Mouse (Mus musculus) midbrain, embryonic 13.5 days (tissue): ENCODE results near the gene March5. TPM values are rescaled to one million over a fixed set of nuclear protein-coding genes. Genes with fewer than 3 reads are reported as not detected.

Experiments used
- ATAC-seq: fragments of 200-750 bp; cut with Nextera tagmentation; 2 replicates; pipeline ENCODE4 v1.8.0; 2017; ENCODE audit warnings: mild to moderate bottlenecking, moderate TSS enrichment, moderate library complexity
- H3K27ac ChIP-seq: fragments of 300-500 bp; sonication (generic); 2 replicates; pipeline ENCODE4 v1.5.1; 2015; ENCODE audit warnings: inconsistent platforms, mild to moderate bottlenecking, moderate library complexity
- H3K27me3 ChIP-seq: fragments of 300-500 bp; sonication (generic); 2 replicates; pipeline ENCODE4 v1.6.1; 2015; ENCODE audit warnings: mild to moderate bottlenecking, inconsistent platforms
- H3K36me3 ChIP-seq: fragments of 300-500 bp; sonication (generic); 2 replicates; pipeline ENCODE4 v1.6.1; 2015; ENCODE audit warnings: mild to moderate bottlenecking, inconsistent platforms
- H3K4me1 ChIP-seq: fragments of 300-500 bp; sonication (generic); replicated peaks from 2 replicates; pipeline ENCODE4 v1.6.1; 2015; ENCODE audit warnings: inconsistent platforms
- H3K4me2 ChIP-seq: fragments of 300-500 bp; sonication (generic); replicated peaks from 2 replicates; pipeline ENCODE4 v1.6.1; 2015; ENCODE audit warnings: moderate library complexity, mild to moderate bottlenecking, inconsistent platforms
- H3K4me3 ChIP-seq: fragments of 300-500 bp; sonication (generic); replicated peaks from 2 replicates; pipeline ENCODE4 v1.5.1; 2015; ENCODE audit warnings: mild to moderate bottlenecking, inconsistent platforms
- H3K9ac ChIP-seq: fragments of 300-500 bp; sonication (generic); replicated peaks from 2 replicates; pipeline ENCODE4 v1.6.1; 2015; ENCODE audit warnings: mild to moderate bottlenecking, inconsistent platforms
- H3K9me3 ChIP-seq: fragments of 300-500 bp; sonication (generic); 2 replicates; pipeline ENCODE4 v1.6.1; 2016; ENCODE audit warnings: mild to moderate bottlenecking, inconsistent platforms
- WGBS: fragments of 180-500 bp; shearing (Covaris S2); methylation state at CpG from one replicate; pipeline ENCODE4 v1.1.7; 2015; 5-methylcytosine and 5-hydroxymethylcytosine counted together
- polyA plus RNA-seq: library from polyadenylated mRNA; unstranded; fragments of >200 nt; fragmentation: Nextera tagmentation; extraction: Ambion mirVana; gene quantifications from 2 replicates; pipeline ENCODE4 v1.2.1, GENCODE M21; 2015

Gene March5
- polyA plus RNA-seq, 1 experiment from 2014 or later, result 126 TPM

DNA sequence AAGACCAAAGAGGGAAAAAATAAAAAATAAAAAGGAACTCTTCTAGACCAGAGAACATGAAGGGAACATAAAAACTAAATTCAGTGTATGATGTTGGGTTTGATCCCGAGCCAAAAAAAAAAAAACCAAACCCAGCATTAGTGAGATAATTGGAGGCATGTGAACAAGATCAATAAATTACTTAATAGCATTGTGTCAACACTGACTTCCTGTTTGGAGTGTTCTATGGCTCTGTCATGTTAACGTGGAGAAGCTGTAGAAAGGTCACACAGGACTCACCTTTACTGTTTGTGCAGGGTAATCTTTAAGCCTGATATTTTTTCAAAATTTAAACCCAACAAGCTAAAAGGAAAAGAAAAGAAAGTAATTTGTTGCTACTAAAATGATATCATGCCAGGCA lies 35.4 kb downstream of the March5 start:
- H3K9ac ChIP-seq, result no peak overlapping the region
- no peak overlapping the region for H3K4me3 ChIP-seq
- H3K36me3 ChIP-seq, result no peaks in the 10 kb centered on the region
- peaks cover 13% of the 10 kb centered on the region for H3K4me1 ChIP-seq
- WGBS, result 56% methylated on average over 2 of the region's 2 CpGs
- no peak overlapping the region for H3K27ac ChIP-seq
- no peak for ATAC-seq
- H3K4me2 ChIP-seq, result no peak overlapping the region
- H3K9me3 ChIP-seq, result no peaks in the 10 kb centered on the region
- no peaks in the 10 kb centered on the region for H3K27me3 ChIP-seq

DNA sequence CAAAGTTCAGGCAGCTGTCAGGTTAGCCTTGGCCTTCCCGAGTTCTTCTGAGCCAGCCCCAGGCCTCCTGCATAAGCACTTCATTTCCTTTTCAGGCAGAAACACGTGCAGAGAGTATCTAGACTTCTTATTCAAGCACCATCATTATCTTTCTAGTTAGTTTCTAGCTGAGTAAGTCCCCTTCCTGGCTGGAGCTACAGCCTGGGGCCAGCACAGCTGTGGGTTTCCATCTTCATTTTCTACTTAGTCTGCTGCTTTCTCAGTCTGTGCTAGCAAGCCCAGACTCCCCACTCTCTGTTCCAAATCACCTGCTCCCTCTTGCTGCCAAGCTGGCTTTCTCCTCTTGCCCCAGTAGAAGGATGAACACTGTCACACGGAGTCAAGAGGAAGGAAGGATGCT lies 39.5 kb downstream of the March5 start:
- no peak for ATAC-seq
- H3K27me3 ChIP-seq, result no peaks in the 10 kb centered on the region
- H3K9ac ChIP-seq, result no peak overlapping the region
- H3K9me3 ChIP-seq, result no peaks in the 10 kb centered on the region
- H3K4me3 ChIP-seq, result no peak overlapping the region
- H3K36me3 ChIP-seq, result no peaks in the 10 kb centered on the region
- WGBS, result 47% methylated on average over 3 of the region's 3 CpGs
- H3K4me2 ChIP-seq, result no peak overlapping the region
- no peak overlapping the region for H3K27ac ChIP-seq
- H3K4me1 ChIP-seq, result no peaks in the 10 kb centered on the region

DNA sequence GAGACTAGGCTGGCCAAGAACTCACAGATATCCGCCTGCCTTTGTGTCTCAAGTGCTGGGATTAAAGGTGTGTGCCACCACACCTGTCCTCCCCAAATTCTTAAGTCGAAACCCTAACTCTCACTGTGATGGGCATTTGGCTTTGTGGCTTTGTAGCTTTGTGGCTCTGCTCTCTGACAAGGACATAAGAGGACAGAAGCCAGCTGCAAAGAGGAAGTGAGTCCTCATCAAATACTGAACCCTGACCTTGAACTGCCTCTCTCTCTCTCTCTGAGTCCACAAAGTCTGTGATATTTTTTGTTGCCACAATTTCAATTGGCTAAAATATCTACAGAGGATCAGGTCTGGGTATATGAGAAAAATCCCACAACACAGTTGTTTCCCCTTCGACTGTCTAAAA lies 40.9 kb downstream of the March5 start:
- Histone ChIP-seq H3K27ac (no peak overlapping the region), H3K36me3 (no peaks in the 10 kb centered on the region), H3K9me3 (no peaks in the 10 kb centered on the region), H3K27me3 (no peaks in the 10 kb centered on the region), H3K4me3 (no peak overlapping the region), H3K4me2 (no peak overlapping the region), H3K9ac (no peak overlapping the region), H3K4me1 (no peaks in the 10 kb centered on the region)
- WGBS, result 85% methylated on average over 3 of the region's 3 CpGs
- ATAC-seq, result no peak

DNA sequence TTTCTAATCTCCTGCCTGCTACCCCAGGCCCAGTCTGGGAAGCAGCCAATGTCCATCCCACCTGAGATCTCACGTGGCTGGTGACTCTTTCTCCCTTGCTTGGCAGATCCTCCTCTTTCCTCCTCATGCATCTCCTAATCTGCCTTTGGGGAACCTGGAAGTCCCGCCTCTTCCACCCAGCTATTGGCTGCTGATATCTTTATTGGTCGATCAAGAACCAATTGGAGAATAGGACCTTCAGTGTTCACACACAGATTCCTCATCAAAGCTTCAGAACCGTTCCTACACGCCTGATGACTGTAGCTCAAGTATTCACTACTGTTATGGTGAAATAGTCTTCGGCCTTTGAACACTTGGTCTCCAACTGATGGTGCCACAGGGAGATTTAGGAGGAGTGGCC lies 44.8 kb downstream of the March5 start:
- Histone ChIP-seq H3K4me3 (no peak overlapping the region), H3K27me3 (no peaks in the 10 kb centered on the region), H3K27ac (no peak overlapping the region), H3K9ac (no peak overlapping the region), H3K4me2 (no peak overlapping the region), H3K9me3 (no peaks in the 10 kb centered on the region), H3K4me1 (no peaks in the 10 kb centered on the region), H3K36me3 (no peaks in the 10 kb centered on the region)
- no peak for ATAC-seq
- WGBS, result 66% methylated on average over 6 of the region's 6 CpGs

DNA sequence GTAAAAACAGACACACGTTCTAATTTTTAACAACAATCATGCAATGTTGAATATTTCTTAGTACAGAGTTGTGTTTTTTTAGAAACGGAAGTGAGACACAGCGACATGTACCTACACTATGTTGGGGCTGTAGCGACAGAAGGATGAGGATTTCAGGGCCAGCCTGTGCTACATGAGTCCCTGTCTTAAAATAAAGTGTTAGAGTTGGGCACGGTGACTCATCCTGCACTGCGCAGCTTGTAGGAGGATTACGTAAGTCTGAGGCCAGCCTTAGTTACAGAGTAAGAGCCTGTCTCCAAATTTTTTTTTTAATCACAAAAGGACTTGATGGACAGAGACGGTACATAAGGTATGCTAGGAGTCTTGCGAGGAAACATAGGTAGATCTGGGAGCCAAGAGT lies 48.0 kb downstream of the March5 start:
- whole genome bisulfite sequencing, result 91% methylated on average over 9 of the region's 9 CpGs
- Histone ChIP-seq H3K4me1 (no peaks in the 10 kb centered on the region), H3K4me3 (no peak overlapping the region), H3K9ac (no peak overlapping the region), H3K27me3 (no peaks in the 10 kb centered on the region), H3K4me2 (no peak overlapping the region), H3K36me3 (no peaks in the 10 kb centered on the region), H3K27ac (no peak overlapping the region), H3K9me3 (no peaks in the 10 kb centered on the region)
- ATAC-seq, result no peak

DNA sequence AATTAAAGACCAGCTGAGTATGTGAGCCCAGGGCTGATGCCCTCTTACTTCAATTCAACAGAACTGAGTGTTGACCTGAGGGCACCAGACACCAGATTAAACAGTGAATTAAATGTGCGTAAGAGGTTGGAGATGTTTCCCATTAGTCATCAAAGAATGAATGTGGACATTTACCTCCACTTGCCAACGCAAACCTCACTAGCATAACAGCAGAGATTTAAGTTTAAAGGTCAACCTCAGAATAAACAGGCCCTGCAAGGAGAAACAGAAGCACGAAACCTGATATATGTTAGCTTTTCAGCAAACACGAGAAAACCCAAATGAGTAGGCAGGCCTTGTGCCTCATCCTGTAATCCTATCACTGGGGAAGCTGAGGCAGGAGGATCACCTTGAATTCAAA lies 55.0 kb downstream of the March5 start:
- Histone ChIP-seq H3K9ac (no peak overlapping the region), H3K4me1 (peaks cover 8% of the 10 kb centered on the region), H3K36me3 (no peaks in the 10 kb centered on the region), H3K4me3 (no peak overlapping the region), H3K4me2 (no peak overlapping the region), H3K27me3 (no peaks in the 10 kb centered on the region), H3K27ac (no peak overlapping the region), H3K9me3 (no peaks in the 10 kb centered on the region; the same call in 1 of the 2 replicates)
- WGBS, result 81% methylated on average over 4 of the region's 4 CpGs
- no peak for ATAC-seq

DNA sequence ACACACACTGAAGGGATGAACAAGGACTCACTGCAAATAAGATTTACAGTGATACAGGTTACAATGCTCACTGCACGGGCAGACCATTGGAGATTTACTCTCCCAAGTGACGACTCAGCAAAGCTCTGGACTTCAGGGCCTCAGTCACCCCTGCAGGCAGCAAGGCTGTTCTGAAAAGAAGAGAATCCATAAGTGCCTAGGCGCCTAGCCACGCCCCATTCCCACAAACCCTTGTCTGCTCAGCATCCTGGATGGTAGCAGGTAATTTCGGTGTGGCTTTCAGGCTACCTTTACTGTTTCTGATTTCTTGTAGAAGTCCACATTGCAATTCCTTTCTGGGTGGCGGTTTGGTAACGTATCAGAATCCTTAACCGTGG lies 56.2 kb downstream of the March5 start:
- WGBS, result 72% methylated on average over 8 of the region's 8 CpGs
- no peak overlapping the region for H3K27ac ChIP-seq
- no peak overlapping the region for H3K9ac ChIP-seq
- H3K4me3 ChIP-seq, result no peak overlapping the region
- H3K9me3 ChIP-seq, result no peaks in the 10 kb centered on the region; the same call in 1 of the 2 replicates
- peaks cover 4% of the 10 kb centered on the region; the same call in 1 of the 2 replicates for H3K36me3 ChIP-seq
- H3K27me3 ChIP-seq, result no peaks in the 10 kb centered on the region
- peaks cover 8% of the 10 kb centered on the region for H3K4me1 ChIP-seq
- no peak for ATAC-seq
- H3K4me2 ChIP-seq, result no peak overlapping the region

DNA sequence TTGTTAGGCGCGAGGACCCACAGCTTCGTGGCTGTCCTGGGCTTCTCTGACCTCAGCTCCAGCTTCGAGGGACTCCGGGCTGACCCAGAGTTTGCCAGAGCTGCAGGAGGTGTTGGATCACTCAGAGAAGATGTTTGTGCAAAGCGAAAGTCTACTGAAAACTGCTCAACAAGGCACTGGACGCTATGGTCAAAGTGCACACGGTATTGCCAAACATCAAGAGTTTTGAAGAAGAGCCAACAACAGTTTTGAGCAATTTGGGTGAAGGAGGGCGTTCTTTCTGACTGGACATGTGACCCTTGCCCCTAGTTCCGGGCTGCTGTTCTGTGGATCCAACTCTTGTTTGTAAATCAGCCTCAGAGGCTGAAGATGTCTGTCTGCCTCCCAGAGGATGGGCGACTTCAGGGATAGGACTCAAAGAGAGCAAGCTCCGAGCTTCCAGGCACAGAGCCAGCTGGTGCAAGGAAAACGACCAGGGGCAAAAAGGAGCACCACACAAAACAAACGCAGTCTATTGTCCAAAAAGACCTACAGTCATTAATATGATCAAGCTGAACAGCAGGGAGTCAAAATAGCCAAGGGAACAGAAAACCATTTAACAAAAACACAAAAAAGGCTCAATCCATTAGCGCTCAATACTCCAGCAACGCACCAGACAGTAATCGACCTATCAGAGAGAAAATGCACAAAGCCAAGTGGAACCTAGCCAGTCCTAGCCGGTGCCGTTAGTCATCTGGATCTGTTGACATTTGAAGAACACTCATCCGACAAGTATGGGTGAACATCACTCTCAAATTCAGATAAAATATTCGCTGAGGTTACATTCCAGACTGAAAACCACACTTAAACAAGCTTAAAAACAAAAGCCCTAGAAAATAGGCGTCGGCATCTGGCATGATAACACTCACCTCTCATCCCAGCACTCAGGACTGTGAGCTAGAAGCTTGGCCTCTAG lies 56.9 kb downstream of the March5 start:
- peaks cover 11% of the 10 kb centered on the region for H3K36me3 ChIP-seq
- no peak for ATAC-seq
- H3K4me1 ChIP-seq, result peaks cover 8% of the 10 kb centered on the region
- no peak overlapping the region; the same call in 1 of the 2 replicates for H3K27ac ChIP-seq
- no peaks in the 10 kb centered on the region; the same call in 1 of the 2 replicates for H3K9me3 ChIP-seq
- no peaks in the 10 kb centered on the region for H3K27me3 ChIP-seq
- H3K9ac ChIP-seq, result no peak overlapping the region
- WGBS, result 58% methylated on average over 23 of the region's 23 CpGs
- no peak overlapping the region for H3K4me3 ChIP-seq
- H3K4me2 ChIP-seq, result no peak overlapping the region

DNA sequence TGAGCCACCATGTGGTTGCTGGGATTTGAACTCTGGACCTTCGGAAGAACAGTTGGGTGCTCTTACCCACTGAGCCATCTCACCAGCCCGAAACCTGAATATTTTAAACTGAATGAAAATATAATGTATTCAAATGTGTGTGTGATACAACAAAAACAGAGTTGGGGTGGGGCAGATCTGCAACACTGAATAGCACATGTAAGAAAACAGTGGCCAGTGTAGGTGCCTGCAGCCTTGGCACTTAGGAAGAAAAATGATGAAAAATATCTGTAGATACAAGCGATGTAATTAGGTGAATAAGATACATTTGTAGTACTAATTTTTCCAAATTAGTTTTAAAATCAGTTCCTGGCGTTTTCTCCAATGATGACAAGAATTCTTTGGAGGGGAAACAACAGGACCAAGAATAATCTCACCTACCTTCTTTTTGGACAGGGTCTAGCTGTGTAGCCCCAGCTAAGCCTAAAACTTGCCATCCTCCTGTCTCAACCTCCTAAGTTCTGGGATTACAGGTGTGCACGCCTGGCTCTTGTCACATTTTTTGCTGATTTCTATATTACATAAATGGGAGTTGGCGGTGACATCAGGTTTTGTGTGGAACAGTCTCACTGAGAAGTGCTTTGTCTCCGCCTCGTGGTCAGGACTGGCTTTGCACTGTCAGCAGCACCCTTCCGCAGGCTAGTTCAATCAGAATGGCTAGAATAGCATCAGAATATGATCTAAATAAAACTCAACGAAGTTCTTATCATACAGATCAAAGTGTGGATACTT lies 58.2 kb downstream of the March5 start:
- ATAC-seq, result peak; percentile 85
- 34% methylated on average over 10 of the region's 10 CpGs for WGBS
- Histone ChIP-seq H3K9ac (no peak overlapping the region), H3K4me3 (no peak overlapping the region), H3K4me1 (peaks cover 8% of the 10 kb centered on the region), H3K27me3 (no peaks in the 10 kb centered on the region), H3K27ac (no peak overlapping the region), H3K4me2 (no peak overlapping the region), H3K36me3 (peaks cover 14% of the 10 kb centered on the region), H3K9me3 (no peaks in the 10 kb centered on the region; the same call in 1 of the 2 replicates)

DNA sequence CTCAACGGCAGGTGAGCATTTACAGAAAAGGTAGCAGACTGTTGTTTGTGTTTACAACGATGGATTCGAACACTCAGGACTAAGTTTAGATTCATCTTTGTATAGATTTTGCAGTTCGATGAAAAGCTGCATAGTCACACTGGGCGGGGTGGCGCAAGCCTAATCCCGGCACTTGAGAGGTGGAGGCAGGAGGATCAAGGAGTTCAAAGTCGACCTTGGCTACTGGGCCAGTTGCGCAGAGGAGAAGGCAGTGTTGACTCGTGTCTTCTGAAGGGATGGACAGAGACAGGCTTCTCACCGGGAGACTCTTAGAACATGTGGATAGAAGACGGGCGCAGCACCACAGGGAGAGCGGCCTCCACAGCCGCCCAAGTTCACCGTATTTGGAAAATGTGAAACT lies 61.8 kb downstream of the March5 start:
- H3K27ac ChIP-seq, result no peak overlapping the region
- H3K9ac ChIP-seq, result no peak overlapping the region
- no peaks in the 10 kb centered on the region for H3K27me3 ChIP-seq
- H3K36me3 ChIP-seq, result peaks cover 21% of the 10 kb centered on the region
- WGBS, result 90% methylated on average over 16 of the region's 16 CpGs
- ATAC-seq, result no peak
- H3K4me2 ChIP-seq, result no peak overlapping the region
- H3K4me3 ChIP-seq, result no peak overlapping the region
- no peaks in the 10 kb centered on the region for H3K9me3 ChIP-seq
- peaks cover 4% of the 10 kb centered on the region for H3K4me1 ChIP-seq
